Mouse (Mus musculus): ENCODE measurements at regions not wholly inside any gene's neighbourhood (a gene's known extent, or its start where the extent isn't known, plus 50 kb on each side); places are given as distances from the start of the nearest gene placed in this dataset.
"Not testable (repeated sequence)": the region's sequence is repeated elsewhere in the genome, so short reads cannot be mapped to it uniquely, and the experiment has no call there.

- no peak for DNase-seq (ENCODE audit: low read depth, low spot score)
Measured at GRCm38 (mm10) chr12:14250124-14250523, 98.3 kb upstream of the Fam84a start.

- DNase-seq (ENCODE audit: low read depth, low spot score) = not testable (repeated sequence)
Measured at GRCm38 (mm10) chr12:14242720-14243119, 90.9 kb upstream of the Fam84a start.

- no peak for DNase-seq (ENCODE audit: low read depth, low spot score)
Measured at GRCm38 (mm10) chr12:14237699-14238098, 85.8 kb upstream of the Fam84a start.

- DNase-seq (ENCODE audit: low read depth, low spot score) = no peak
Measured at GRCm38 (mm10) chr12:14235351-14235750, 83.5 kb upstream of the Fam84a start.

- no peak for DNase-seq (ENCODE audit: low read depth, low spot score)
Measured at GRCm38 (mm10) chr12:14212618-14213017, 60.8 kb upstream of the Fam84a start.

GRCm38 (mm10) chr12:14209881-14210280 is 58.0 kb upstream of the Fam84a start:
- no peak for DNase-seq (ENCODE audit: low read depth, low spot score)

- no peak for DNase-seq (ENCODE audit: low read depth, low spot score)
Measured at GRCm38 (mm10) chr12:14207288-14207687, 55.4 kb upstream of the Fam84a start.

GRCm38 (mm10) chr12:14204491-14204890 is 52.6 kb upstream of the Fam84a start:
- DNase-seq (ENCODE audit: low read depth, low spot score) = no peak
